Mouse (Mus musculus): ENCODE data around the gene Ciz1. TPM values are rescaled to one million over a fixed set of nuclear protein-coding genes. Genes with fewer than 3 reads are reported as not detected.
A peak's percentile ranks its signal among the peaks of the same experiment; 100 is the strongest.

Gene Ciz1
- polyA plus RNA-seq, 1 experiment from 2014 or later: 61.5 TPM

DNA sequence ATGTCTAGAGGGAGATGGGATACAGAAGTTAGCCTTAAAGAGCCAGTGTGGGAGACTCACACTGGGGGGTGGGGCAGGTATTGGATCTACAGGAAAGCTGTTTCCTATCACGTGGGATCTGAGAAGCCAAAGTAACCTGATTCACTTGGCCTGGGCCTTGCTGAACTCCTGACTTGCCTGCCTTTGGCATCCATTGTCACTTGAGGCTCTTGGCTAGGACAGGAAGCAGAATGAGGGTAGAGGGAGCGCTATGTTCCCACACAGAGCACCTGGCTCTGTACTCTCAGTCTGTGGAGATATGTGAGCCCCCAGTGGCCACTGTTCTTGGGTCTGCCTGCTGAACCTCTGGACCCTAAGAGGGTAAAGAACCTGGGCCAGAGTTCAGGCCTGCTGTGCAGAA, 64.4 kb downstream of the Ciz1 start:
- WGBS: 91% methylated on average over 2 of the region's 2 CpGs
- Histone ChIP-seq H3K36me3 (peaks cover 74% of the 10 kb centered on the region), H3K4me3 (no peak overlapping the region), H3K27ac (replicated peaks) (no peak overlapping the region), H3K27me3 (no peaks in the 10 kb centered on the region), H3K4me1 (no peaks in the 10 kb centered on the region), H3K4me2 (replicated peaks) (no peak overlapping the region), H3K9ac (replicated peaks) (no peak overlapping the region), H3K9me3 (no peaks in the 10 kb centered on the region)
- no peak for ATAC-seq (ENCODE audit: low FRiP score, low read depth)

DNA sequence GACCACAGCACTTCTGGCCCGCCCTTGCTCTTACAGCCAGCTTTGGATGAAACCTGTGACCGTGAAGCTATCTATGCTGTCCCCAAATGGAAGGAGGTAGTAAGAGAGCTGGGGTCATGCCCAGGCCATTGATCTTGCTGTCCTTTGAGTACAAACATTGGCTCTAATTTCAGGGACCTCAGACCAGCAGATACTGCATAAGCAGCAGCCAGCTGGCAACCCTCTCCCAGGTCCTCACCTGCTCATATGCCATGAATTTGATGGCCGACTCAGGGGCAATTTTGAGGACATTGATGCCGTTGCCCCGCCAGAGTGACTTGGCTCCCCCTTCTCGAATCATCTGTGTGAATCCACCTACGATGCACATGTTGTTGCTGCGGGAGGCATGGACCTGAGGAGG, 65.4 kb downstream of the Ciz1 start:
- Histone ChIP-seq H3K4me3 (no peak overlapping the region), H3K9ac (replicated peaks) (no peak overlapping the region), H3K36me3 (peaks cover 75% of the 10 kb centered on the region), H3K4me1 (no peaks in the 10 kb centered on the region), H3K9me3 (no peaks in the 10 kb centered on the region), H3K27me3 (no peaks in the 10 kb centered on the region), H3K27ac (replicated peaks) (no peak overlapping the region), H3K4me2 (replicated peaks) (no peak overlapping the region)
- WGBS: 89% methylated on average over 8 of the region's 8 CpGs
- ATAC-seq (ENCODE audit: low FRiP score, low read depth): no peak

DNA sequence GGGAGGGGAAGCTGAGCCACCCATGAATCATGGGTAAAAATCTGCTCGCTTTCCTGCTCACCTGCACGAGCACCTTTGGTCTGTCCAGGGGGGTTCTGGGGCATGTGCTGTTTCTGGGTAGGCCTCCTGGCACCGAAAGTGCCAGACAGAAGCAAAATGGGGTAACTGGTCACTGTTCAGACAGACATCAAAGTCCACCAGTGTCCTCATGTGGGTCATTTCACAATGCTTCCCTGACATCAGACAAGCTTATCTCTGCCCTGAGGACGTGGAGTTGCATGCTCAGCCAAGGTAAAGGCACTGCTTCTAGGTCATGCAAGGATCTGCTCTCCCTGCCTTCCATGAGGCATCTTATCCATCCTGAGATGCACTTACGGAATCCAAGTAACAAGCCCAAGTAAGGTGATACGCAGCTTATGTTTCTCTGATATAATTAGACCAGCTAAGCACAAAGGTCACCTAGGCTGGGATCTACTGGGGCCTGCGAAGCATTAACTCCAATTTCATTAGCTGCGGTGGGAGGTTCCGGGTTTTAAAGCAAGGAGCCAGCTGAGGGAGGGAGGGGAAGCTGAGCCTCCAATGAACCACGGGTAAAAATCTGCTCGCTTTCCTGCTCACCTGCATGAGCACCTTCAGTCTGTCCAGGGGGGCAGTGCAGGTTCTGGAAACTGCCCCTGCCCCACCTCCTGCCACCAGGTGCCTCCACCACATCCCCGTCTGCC, 66.5 kb downstream of the Ciz1 start:
- 86% methylated on average over 12 of the region's 12 CpGs for WGBS
- Histone ChIP-seq H3K27ac (replicated peaks) (no peak overlapping the region), H3K4me2 (replicated peaks) (no peak overlapping the region), H3K4me1 (peaks cover 7% of the 10 kb centered on the region), H3K4me3 (no peak overlapping the region), H3K9me3 (no peaks in the 10 kb centered on the region), H3K36me3 (peaks cover 75% of the 10 kb centered on the region), H3K9ac (replicated peaks) (no peak overlapping the region), H3K27me3 (no peaks in the 10 kb centered on the region)
- ATAC-seq (ENCODE audit: low FRiP score, low read depth): no peak

DNA sequence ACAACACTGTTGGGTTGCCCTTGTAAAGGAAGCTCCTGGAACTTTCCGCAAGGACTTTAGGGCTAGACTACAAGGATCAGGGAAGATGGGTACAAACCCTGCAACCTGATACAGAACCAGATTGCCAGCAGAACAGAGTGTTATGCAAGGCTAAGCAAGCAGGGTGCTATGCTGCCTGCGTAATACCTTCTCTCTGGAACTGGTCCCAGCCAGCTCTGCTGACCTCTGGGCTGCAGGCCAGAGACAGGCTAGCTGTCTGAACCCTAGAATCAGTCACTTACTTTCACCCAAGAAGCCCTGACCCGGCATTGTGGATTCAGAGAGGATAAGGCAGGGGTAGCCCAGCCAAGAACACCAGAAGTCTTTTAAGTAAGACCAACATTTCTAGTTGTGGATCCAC, 67.2 kb downstream of the Ciz1 start:
- peaks cover 73% of the 10 kb centered on the region for H3K36me3 ChIP-seq
- no peak for ATAC-seq (ENCODE audit: low FRiP score, low read depth)
- H3K4me1 ChIP-seq: peaks cover 15% of the 10 kb centered on the region
- H3K27ac ChIP-seq (replicated peaks): no peak overlapping the region
- H3K4me3 ChIP-seq: no peak overlapping the region
- no peak overlapping the region for H3K4me2 ChIP-seq (replicated peaks)
- H3K9me3 ChIP-seq: no peaks in the 10 kb centered on the region
- WGBS: 96% methylated on average over 3 of the region's 3 CpGs
- no peak overlapping the region for H3K9ac ChIP-seq (replicated peaks)
- H3K27me3 ChIP-seq: no peaks in the 10 kb centered on the region

DNA sequence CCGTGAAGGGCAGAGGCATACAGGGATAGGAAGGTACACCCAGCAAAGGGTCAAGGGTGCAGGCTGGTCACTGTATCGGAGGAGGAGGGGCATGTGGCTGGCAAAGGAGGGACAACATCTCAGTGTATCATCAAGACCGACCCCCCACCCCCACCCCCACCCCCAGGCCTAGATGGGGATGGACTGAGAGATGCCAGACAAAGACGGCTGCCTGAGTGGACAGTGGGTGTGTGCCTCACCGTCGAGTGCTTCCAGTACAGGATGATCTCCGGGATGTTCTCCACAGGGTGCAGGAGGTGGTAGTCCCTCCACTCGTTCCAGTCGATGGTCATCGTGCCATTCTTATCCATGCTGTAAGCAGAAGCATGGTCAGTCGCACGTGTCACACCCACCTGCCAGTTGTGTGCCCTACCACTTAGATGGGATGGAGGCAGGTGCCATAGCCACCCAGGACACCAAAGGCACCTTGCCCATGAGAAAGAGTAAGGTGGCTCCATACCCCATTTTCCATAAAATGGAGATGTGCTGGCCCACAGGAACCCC, 68.0 kb downstream of the Ciz1 start:
- no peak overlapping the region for H3K9ac ChIP-seq (replicated peaks)
- no peaks in the 10 kb centered on the region for H3K27me3 ChIP-seq
- no peak overlapping the region for H3K27ac ChIP-seq (replicated peaks)
- WGBS: 92% methylated on average over 12 of the region's 12 CpGs
- H3K4me3 ChIP-seq: no peak overlapping the region
- no peak for ATAC-seq (ENCODE audit: low FRiP score, low read depth)
- H3K4me2 ChIP-seq (replicated peaks): no peak overlapping the region
- no peaks in the 10 kb centered on the region for H3K9me3 ChIP-seq
- H3K36me3 ChIP-seq: peaks cover 65% of the 10 kb centered on the region
- peaks cover 22% of the 10 kb centered on the region for H3K4me1 ChIP-seq

DNA sequence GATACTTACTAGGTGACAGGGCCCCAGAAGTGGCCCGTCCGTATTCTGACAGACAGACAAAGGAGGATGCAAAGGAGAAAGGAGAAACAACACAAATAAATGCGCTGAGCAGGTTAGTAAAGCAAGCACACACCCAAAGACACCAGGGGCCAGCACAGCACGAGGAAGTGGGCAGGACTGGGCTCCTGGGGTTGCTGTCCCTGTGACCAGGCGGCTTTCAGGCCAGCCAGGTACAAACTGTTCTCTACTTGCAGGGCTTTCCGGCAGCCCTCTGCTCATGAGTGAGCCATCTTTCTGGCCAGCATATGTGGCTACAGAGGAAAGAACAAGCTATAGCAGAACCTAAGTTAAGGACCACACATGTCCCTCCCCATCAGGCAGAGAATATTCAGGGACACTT, 68.5 kb downstream of the Ciz1 start:
- Histone ChIP-seq H3K36me3 (peaks cover 60% of the 10 kb centered on the region), H3K4me1 (peaks cover 27% of the 10 kb centered on the region), H3K4me3 (no peak overlapping the region), H3K27ac (replicated peaks) (no peak overlapping the region), H3K27me3 (no peaks in the 10 kb centered on the region), H3K9me3 (no peaks in the 10 kb centered on the region), H3K9ac (replicated peaks) (no peak overlapping the region), H3K4me2 (replicated peaks) (no peak overlapping the region)
- ATAC-seq (ENCODE audit: low FRiP score, low read depth): no peak
- 85% methylated on average over 6 of the region's 6 CpGs for WGBS

DNA sequence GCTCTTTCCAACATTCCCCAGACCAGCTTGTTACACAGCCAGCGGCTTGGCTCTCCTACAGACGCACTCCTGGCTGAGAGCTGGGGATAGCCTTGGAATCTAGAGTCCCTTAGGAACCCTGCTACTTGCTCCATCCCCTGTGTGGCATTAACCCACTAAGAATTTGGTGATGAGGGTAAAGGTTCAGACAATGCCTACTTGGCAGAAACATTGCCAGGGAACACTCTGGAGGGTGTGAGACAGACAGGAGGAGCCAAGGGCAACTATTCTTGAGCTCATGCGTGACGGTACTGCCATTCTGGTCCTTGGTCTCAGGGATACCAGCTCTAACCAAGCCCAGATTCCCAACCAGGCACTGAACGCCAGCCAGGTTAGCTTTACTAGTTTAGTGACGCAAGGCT, 69.7 kb downstream of the Ciz1 start:
- Histone ChIP-seq H3K27ac (replicated peaks) (no peak overlapping the region), H3K4me3 (no peak overlapping the region), H3K27me3 (no peaks in the 10 kb centered on the region), H3K9ac (replicated peaks) (no peak overlapping the region), H3K4me2 (replicated peaks) (no peak overlapping the region), H3K36me3 (peaks cover 53% of the 10 kb centered on the region), H3K9me3 (no peaks in the 10 kb centered on the region), H3K4me1 (peaks cover 27% of the 10 kb centered on the region)
- WGBS: 98% methylated on average over 6 of the region's 6 CpGs
- no peak for ATAC-seq (ENCODE audit: low FRiP score, low read depth)

DNA sequence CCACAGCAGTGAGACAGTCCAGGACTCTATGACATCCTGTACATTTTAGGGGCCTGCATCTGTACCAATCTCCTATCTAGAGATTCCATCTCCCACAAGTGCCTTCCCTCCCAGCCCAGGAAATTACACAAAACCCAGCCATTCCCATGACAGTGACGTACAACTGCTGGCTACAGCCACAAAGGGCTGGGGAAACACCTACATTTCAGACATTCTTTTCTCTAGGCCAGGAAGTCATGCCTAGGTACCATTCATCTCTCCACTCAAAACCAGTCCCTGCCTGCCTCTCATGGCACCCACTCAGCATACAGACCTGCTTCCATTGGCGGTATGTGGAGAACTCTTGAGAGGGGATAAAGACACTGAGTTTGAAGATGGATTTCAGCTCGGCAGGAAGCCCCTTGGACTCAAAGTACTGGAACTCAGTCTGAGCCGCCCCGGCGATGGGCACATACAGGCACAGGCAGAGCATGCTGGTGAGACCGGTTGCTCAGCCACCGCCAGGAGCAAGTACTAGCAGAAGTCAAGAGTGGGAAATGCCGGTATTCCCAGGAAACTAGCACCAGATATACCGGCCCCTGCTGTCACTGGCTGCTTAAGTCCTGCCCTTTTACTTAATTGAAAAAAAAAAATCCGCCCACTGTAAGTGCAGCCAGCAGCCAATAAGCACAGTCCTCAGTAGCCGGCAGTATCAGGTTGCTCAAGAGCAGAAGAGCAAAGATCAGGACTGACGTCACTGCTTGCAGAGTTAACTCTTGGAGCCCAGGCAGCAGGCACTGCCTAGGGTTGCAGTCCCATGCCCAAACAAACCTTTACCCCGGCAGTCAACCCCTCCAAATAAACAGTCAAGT, 71.6 kb downstream of the Ciz1 start:
- 3% methylated on average over 14 of the region's 14 CpGs for WGBS
- Histone ChIP-seq H3K9me3 (no peaks in the 10 kb centered on the region), H3K9ac (replicated peaks) (peak overlapping the region; percentile 49), H3K4me3 (peak overlapping the region; percentile 39), H3K4me2 (replicated peaks) (peak overlapping the region; percentile 67), H3K4me1 (peaks cover 41% of the 10 kb centered on the region), H3K27ac (replicated peaks) (peak overlapping the region; percentile 79), H3K27me3 (no peaks in the 10 kb centered on the region), H3K36me3 (peaks cover 35% of the 10 kb centered on the region)
- ATAC-seq (ENCODE audit: low FRiP score, low read depth): peak; percentile 81

DNA sequence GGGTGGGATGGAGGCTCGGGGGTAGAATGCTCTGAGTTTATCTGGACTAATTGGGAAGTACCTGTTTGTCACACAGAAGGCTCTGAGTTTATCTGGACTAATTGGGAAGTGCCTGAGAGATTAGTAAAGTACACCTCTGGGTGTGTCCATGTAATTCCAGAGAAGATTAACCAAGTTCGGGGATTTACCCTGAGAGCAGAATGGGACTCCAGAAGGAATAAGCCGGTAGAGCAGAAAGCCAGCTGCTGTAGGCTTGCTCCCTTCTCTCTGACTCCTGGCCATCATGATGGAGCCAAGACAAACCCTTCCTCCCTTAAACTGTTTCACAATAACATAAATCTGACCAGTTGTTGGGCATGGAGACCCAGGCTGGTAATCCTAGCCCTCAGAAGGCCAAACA, 72.7 kb downstream of the Ciz1 start:
- no peak overlapping the region for H3K4me2 ChIP-seq (replicated peaks)
- WGBS: 28% methylated on average over 3 of the region's 3 CpGs
- no peak overlapping the region for H3K9ac ChIP-seq (replicated peaks)
- no peaks in the 10 kb centered on the region for H3K27me3 ChIP-seq
- H3K9me3 ChIP-seq: no peaks in the 10 kb centered on the region
- no peak overlapping the region for H3K4me3 ChIP-seq
- ATAC-seq (ENCODE audit: low FRiP score, low read depth): no peak
- H3K27ac ChIP-seq (replicated peaks): peak overlapping the region; percentile 79
- peaks cover 52% of the 10 kb centered on the region for H3K4me1 ChIP-seq
- H3K36me3 ChIP-seq: peaks cover 24% of the 10 kb centered on the region

DNA sequence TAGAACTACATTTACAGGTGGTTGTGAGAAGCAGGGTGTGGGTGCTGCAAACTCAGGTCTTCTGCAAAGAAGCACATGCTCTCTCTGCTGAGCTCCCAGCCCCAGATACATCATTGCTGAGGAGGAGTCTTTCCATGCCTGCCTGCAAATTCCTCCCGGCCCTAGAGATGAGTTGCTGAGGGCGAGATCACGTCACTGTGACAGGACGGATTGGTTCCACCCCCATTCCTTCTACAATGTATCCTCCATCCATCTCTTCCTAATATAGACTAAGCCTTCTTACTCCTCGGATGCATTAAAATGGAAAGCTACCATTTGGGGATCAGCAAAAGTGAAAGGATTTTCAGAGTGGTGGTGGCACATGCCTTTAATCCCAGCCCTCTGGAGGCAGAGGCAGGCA, 73.4 kb downstream of the Ciz1 start:
- H3K36me3 ChIP-seq: peaks cover 16% of the 10 kb centered on the region
- no peaks in the 10 kb centered on the region for H3K27me3 ChIP-seq
- ATAC-seq (ENCODE audit: low FRiP score, low read depth): no peak
- H3K4me1 ChIP-seq: peaks cover 60% of the 10 kb centered on the region
- H3K9me3 ChIP-seq: no peaks in the 10 kb centered on the region
- H3K4me3 ChIP-seq: no peak overlapping the region
- H3K4me2 ChIP-seq (replicated peaks): no peak overlapping the region
- H3K27ac ChIP-seq (replicated peaks): no peak overlapping the region
- WGBS: 73% methylated on average over 5 of the region's 5 CpGs
- no peak overlapping the region for H3K9ac ChIP-seq (replicated peaks)

DNA sequence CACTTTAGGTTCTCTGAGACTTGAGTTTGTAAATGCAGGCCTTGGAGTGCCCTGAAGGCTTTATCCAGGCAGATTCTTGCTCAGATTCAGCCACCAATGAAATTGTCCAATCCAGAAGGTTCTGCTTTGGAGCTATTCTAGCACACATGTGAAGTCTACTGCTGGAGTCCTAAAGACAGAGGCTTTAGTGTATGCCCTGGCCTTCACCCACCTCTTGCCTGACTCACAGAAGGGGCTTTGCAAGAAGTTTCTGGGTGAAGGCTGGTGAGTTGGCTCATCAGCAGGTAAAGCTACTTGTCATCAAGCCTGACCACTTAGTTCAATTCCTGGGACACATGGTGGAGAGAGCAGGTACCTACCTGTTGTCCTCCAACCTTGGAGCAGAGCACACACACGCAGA, 74.0 kb downstream of the Ciz1 start:
- Histone ChIP-seq H3K27ac (replicated peaks) (no peak overlapping the region), H3K36me3 (0 out of 2 replicates have a peak, but pooled peaks cover 11% of the 10 kb centered on the region), H3K4me3 (no peak overlapping the region), H3K4me2 (replicated peaks) (no peak overlapping the region), H3K4me1 (peaks cover 63% of the 10 kb centered on the region), H3K27me3 (no peaks in the 10 kb centered on the region), H3K9ac (replicated peaks) (no peak overlapping the region), H3K9me3 (no peaks in the 10 kb centered on the region)
- 100% methylated on average over 1 of the region's 1 CpGs for WGBS
- no peak for ATAC-seq (ENCODE audit: low FRiP score, low read depth)

DNA sequence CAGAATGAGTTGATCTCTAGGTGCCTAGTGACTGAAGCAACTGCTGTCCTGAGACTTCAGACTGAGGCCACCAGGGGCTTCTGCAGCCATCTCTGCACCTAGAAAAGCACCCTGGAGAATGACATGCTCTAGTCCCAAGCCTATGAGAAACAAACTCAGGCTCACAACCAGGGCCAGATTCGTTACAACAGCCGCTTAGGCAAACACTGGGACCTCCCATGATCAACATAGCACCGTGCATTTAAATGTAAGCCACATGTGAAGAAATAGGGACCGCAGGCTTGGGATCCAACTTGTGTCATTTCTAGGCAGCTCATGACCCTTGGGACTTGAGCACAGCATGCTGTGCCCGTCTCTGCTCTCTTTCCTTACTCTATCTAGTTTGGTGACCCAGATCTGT, 75.6 kb downstream of the Ciz1 start:
- Histone ChIP-seq H3K27me3 (no peaks in the 10 kb centered on the region), H3K9ac (replicated peaks) (no peak overlapping the region), H3K9me3 (no peaks in the 10 kb centered on the region), H3K4me2 (replicated peaks) (peak overlapping the region; percentile 70), H3K27ac (replicated peaks) (peak overlapping the region; percentile 73; the same call in 1 of the 2 replicates), H3K36me3 (0 out of 2 replicates have a peak, but pooled peaks cover 6% of the 10 kb centered on the region), H3K4me3 (no peak overlapping the region), H3K4me1 (peaks cover 69% of the 10 kb centered on the region)
- ATAC-seq (ENCODE audit: low FRiP score, low read depth): no peak
- 73% methylated on average over 5 of the region's 5 CpGs for WGBS

Data from midbrain, embryonic 12.5 days (tissue).